Mouse (Mus musculus) layer of hippocampus, adult 18-20 months (tissue): Measurements from ENCODE around the gene Nelfb. TPM values are rescaled to one million over a fixed set of nuclear protein-coding genes. Genes with fewer than 3 reads are reported as not detected.

Source experiments
- total RNA-seq, 2 experiments: library from RNA; stranded (reverse); gene quantifications; 2 replicates each; pipeline ENCODE4 v1.2.3; 2021

Gene Nelfb
- total RNA-seq, 2 experiments from 2014 or later = 56.7 to 60.0 TPM

Other genes with a start within 250 kb of the Nelfb start
- 10 to 100 TPM; 34.1 to 34.2 TPM for gene Dph7, start 249.1 kb downstream of the Nelfb start, total RNA-seq
- gene Mrpl41, start 236.4 kb downstream of the Nelfb start, total RNA-seq = 10 to 100 TPM; 88.0 to 88.2 TPM
- 10 to 100 TPM; 29.7 to 32.4 TPM for gene Pnpla7, start 235.5 kb downstream of the Nelfb start, total RNA-seq
- 100 to 1,000 TPM; 950 to 953 TPM for gene Nsmf, start 157.1 kb downstream of the Nelfb start, total RNA-seq
- gene Entpd8, start 131.2 kb downstream of the Nelfb start, total RNA-seq = not detected
- gene Noxa1, start 116.3 kb downstream of the Nelfb start, total RNA-seq = not detected
- gene Nrarp, start 30.7 kb downstream of the Nelfb start, total RNA-seq = 10 to 100 TPM; 19.5 to 21.0 TPM
- gene Tor4a, start 14.6 kb downstream of the Nelfb start, total RNA-seq = 1 to 10 TPM; 1.9 to 2.3 TPM
- under 1 TPM; 0.18 to 0.25 TPM for gene Stpg3, start 3.1 kb upstream of the Nelfb start, total RNA-seq
- gene Fam166a, start 7.3 kb upstream of the Nelfb start, total RNA-seq = under 1 TPM in 1 of 2 experiments, not detected in 1; 0.69 TPM
- gene Tubb4b, start 13.2 kb upstream of the Nelfb start, total RNA-seq = 100 to 1,000 TPM; 277 to 310 TPM
- gene Slc34a3, start 22.9 kb upstream of the Nelfb start, total RNA-seq = not detected
- not detected for gene Rnf224, start 25.3 kb upstream of the Nelfb start, total RNA-seq
- gene Rnf208, start 30.8 kb upstream of the Nelfb start, total RNA-seq = 100 to 1,000 TPM; 237 to 250 TPM
- not detected for gene Cysrt1, start 31.0 kb upstream of the Nelfb start, total RNA-seq
- gene AL732309.1, start 35.4 kb upstream of the Nelfb start, total RNA-seq = 1 to 10 TPM; 3.8 to 3.9 TPM
- 10 to 100 TPM; 35.7 to 38.8 TPM for gene Tmem203, start 44.0 kb upstream of the Nelfb start, total RNA-seq
- 10 to 100 TPM; 21.2 to 23.1 TPM for gene Tprn, start 51.1 kb upstream of the Nelfb start, total RNA-seq
- gene Ssna1, start 60.9 kb upstream of the Nelfb start, total RNA-seq = 10 to 100 TPM; 62.5 to 66.2 TPM
- gene Anapc2, start 61.0 kb upstream of the Nelfb start, total RNA-seq = 10 to 100 TPM; 79.8 to 84.4 TPM
- gene Tmem210, start 76.7 kb upstream of the Nelfb start, total RNA-seq = not detected
- gene Lrrc26, start 78.4 kb upstream of the Nelfb start, total RNA-seq = not detected
- gene Grin1, start 107.7 kb upstream of the Nelfb start, total RNA-seq = 100 to 1,000 TPM; 393 to 422 TPM
- gene Man1b1, start 120.8 kb upstream of the Nelfb start, total RNA-seq = 10 to 100 TPM; 59.6 to 62.4 TPM
- 10 to 100 TPM; 35.4 to 36.7 TPM for gene Dpp7, start 144.9 kb upstream of the Nelfb start, total RNA-seq
- gene Uap1l1, start 154.2 kb upstream of the Nelfb start, total RNA-seq = 10 to 100 TPM; 15.6 to 19.1 TPM
- 1 to 10 TPM; 3.2 to 4.1 TPM for gene Sapcd2, start 160.8 kb upstream of the Nelfb start, total RNA-seq
- gene Entpd2, start 184.4 kb upstream of the Nelfb start, total RNA-seq = 10 to 100 TPM; 16.3 to 17.7 TPM
- gene Npdc1, start 187.9 kb upstream of the Nelfb start, total RNA-seq = 100 to 1,000 TPM; 426 to 435 TPM
- under 1 TPM; 0.15 to 0.76 TPM for gene Fut7, start 211.8 kb upstream of the Nelfb start, total RNA-seq
- 100 to 1,000 TPM; 173 to 176 TPM for gene Abca2, start 217.2 kb upstream of the Nelfb start, total RNA-seq
- 1 to 10 TPM in 1 of 2 experiments, under 1 TPM in 1; 0.66 to 1.0 TPM for gene Clic3, start 245.3 kb upstream of the Nelfb start, total RNA-seq
- gene Paxx, start 249.6 kb upstream of the Nelfb start, total RNA-seq = 10 to 100 TPM; 56.7 to 61.3 TPM